Mouse (Mus musculus): ENCODE data around the gene Bpi.

The Bpi gene

GRCm38 (mm10) chr2:158242170-158242896, 15.6 kb upstream of the Bpi start:
- DNase-seq (ENCODE audit: inconsistent age in 2 of 2, low spot score in 1 of 2) = peak; percentile 59 to 68

- peak; percentile 58 to 69 for DNase-seq (ENCODE audit: inconsistent age in 2 of 2, low spot score in 1 of 2)
These were observed 14.6 kb upstream of the Bpi start for GRCm38 (mm10) chr2:158243129-158243870.

- DNase-seq (ENCODE audit: inconsistent age in 2 of 2, low spot score in 1 of 2) = no peak
These were observed 12.6 kb upstream of the Bpi start for GRCm38 (mm10) chr2:158245072-158245817.

- DNase-seq (ENCODE audit: inconsistent age in 2 of 2, low spot score in 1 of 2) = no peak
These were observed 10.0 kb upstream of the Bpi start for GRCm38 (mm10) chr2:158247852-158248251.

GRCm38 (mm10) chr2:158248318-158248717, 9.6 kb upstream of the Bpi start:
- DNase-seq (ENCODE audit: inconsistent age in 2 of 2, low spot score in 1 of 2) = peak; percentile 78 to 82

GRCm38 (mm10) chr2:158250558-158250957, 7.3 kb upstream of the Bpi start:
- no peak for DNase-seq (ENCODE audit: inconsistent age in 2 of 2, low spot score in 1 of 2)

GRCm38 (mm10) chr2:158253806-158254205, 4.1 kb upstream of the Bpi start:
- peak; percentile 85 for DNase-seq (ENCODE audit: inconsistent age in 2 of 2, low spot score in 1 of 2)

GRCm38 (mm10) chr2:158256894-158257293, 1.0 kb upstream of the Bpi start:
- DNase-seq (ENCODE audit: inconsistent age in 2 of 2, low spot score in 1 of 2) = peak; percentile 49 to 54

GRCm38 (mm10) chr2:158258781-158259180, 887 bp downstream of the Bpi start:
- peak; percentile 76 to 89 for DNase-seq (ENCODE audit: inconsistent age in 2 of 2, low spot score in 1 of 2)

GRCm38 (mm10) chr2:158259498-158259897, 1.6 kb downstream of the Bpi start:
- no peak for DNase-seq (ENCODE audit: inconsistent age in 2 of 2, low spot score in 1 of 2)

GRCm38 (mm10) chr2:158264877-158265276, 7.0 kb downstream of the Bpi start:
- no peak for DNase-seq (ENCODE audit: inconsistent age in 2 of 2, low spot score in 1 of 2)

- no peak for DNase-seq (ENCODE audit: inconsistent age in 2 of 2, low spot score in 1 of 2)
These were observed 12.1 kb downstream of the Bpi start for GRCm38 (mm10) chr2:158270017-158270416.

GRCm38 (mm10) chr2:158273646-158274045, 15.8 kb downstream of the Bpi start:
- no peak for DNase-seq (ENCODE audit: inconsistent age in 2 of 2, low spot score in 1 of 2)

- peak in 1 of 2 experiments; percentile 42 for DNase-seq (ENCODE audit: inconsistent age in 2 of 2, low spot score in 1 of 2)
These were observed 17.5 kb downstream of the Bpi start for GRCm38 (mm10) chr2:158275349-158275748.

- no peak for DNase-seq (ENCODE audit: inconsistent age in 2 of 2, low spot score in 1 of 2)
These were observed 17.9 kb downstream of the Bpi start for GRCm38 (mm10) chr2:158275811-158276210.

GRCm38 (mm10) chr2:158276451-158276850, 18.6 kb downstream of the Bpi start:
- peak; percentile 83 to 87 for DNase-seq (ENCODE audit: inconsistent age in 2 of 2, low spot score in 1 of 2)

- no peak for DNase-seq (ENCODE audit: inconsistent age in 2 of 2, low spot score in 1 of 2)
These were observed 19.0 kb downstream of the Bpi start for GRCm38 (mm10) chr2:158276878-158277277.

- DNase-seq (ENCODE audit: inconsistent age in 2 of 2, low spot score in 1 of 2) = no peak
These were observed 21.8 kb downstream of the Bpi start for GRCm38 (mm10) chr2:158279656-158280055.

GRCm38 (mm10) chr2:158281497-158282205, 23.8 kb downstream of the Bpi start:
- DNase-seq (ENCODE audit: inconsistent age in 2 of 2, low spot score in 1 of 2) = no peak

- DNase-seq (ENCODE audit: inconsistent age in 2 of 2, low spot score in 1 of 2) = no peak
These were observed 25.2 kb downstream of the Bpi start for GRCm38 (mm10) chr2:158283136-158283535.

GRCm38 (mm10) chr2:158283771-158284170, 25.9 kb downstream of the Bpi start:
- no peak for DNase-seq (ENCODE audit: inconsistent age in 2 of 2, low spot score in 1 of 2)

Data from adrenal gland, adult (tissue).